Mouse (Mus musculus): ENCODE results near the gene Dusp18. TPM values are rescaled to one million over a fixed set of nuclear protein-coding genes. Genes with fewer than 3 reads are reported as not detected.

Dusp18 gene
- total RNA-seq (2021): 1 to 10 TPM; 3.9 to 9.4 TPM
- 2.7 and 3.9 TPM in 2 replicates for polyA plus RNA-seq (2012; rRNA removed)
- long read RNA-seq, partial matches to known transcripts: 0 of 1 reads
- long read RNA-seq, other reads (novel, unspliced or antisense): 1 of 1 reads

DNA sequence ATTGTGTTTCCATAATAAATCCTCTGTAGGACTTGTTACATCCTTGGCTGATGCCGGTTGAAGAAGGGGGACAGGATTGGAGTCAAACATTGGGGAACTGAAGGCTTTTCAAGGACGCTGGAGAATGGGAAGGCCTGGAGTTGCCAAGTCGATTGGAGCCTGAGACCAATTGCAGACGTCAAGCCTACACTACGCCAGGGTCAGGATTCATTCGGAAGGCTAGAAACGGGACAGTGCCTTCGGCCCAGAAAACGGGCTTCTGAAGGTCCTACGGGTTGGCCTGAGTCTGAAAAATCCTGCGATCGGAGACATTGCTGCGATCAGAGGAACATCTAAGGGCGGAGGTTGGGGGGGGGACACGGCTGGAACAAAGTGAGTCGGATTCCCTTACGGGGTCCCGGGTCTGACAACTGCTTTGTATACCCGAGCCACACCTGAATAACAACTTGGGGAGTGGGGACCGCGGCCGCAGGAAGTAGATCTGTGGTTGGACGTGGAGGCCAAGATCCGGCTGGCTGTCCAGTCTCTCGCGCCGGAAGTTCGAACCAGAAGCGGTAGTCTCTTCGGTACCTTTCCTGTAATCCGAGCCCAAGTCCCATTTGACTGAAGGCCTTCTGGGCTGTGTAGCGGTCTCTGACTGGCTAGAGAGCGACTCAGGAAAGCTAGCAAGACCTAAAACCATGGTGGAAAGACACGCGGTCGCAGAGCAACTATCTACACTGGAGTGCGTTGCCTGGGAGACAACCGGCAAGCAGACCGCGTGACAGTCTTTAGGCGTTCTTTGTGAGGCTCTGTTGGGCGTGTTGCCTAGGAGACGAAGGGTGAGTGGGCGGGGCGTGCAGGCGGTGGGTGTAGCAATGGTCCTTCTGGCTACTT lies at the start of gene Dusp18, which contains the start of gene 4921536K21Rik:
TSS of gene Dusp18 (plus strand) at position 835 of the 876 bp plus-strand sequence.
TSS of gene 4921536K21Rik (minus strand) at position 693 of the 876 bp plus-strand sequence.
- DNase-seq: peak; percentile 95

DNA sequence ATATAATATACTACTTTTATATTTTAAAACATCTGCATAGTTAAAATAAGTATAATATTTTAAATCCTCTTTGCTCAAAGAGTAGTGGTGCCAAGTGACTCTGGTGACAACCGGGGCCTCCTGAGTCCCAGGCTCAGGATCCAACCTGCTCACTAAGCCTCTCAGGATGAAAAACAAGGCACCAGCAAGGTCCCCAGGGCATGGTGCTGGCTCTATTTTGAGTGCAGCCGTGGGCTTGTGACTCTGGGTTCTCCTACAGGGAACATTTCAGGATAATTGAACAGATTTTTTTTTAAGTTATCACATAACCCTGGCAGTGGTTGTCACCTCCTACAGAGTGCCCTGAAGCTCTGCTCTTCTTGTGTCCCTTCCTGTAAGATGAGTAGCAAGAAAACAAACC lies 48.7 kb upstream of the Dusp18 start:
- DNase-seq: no peak

DNA sequence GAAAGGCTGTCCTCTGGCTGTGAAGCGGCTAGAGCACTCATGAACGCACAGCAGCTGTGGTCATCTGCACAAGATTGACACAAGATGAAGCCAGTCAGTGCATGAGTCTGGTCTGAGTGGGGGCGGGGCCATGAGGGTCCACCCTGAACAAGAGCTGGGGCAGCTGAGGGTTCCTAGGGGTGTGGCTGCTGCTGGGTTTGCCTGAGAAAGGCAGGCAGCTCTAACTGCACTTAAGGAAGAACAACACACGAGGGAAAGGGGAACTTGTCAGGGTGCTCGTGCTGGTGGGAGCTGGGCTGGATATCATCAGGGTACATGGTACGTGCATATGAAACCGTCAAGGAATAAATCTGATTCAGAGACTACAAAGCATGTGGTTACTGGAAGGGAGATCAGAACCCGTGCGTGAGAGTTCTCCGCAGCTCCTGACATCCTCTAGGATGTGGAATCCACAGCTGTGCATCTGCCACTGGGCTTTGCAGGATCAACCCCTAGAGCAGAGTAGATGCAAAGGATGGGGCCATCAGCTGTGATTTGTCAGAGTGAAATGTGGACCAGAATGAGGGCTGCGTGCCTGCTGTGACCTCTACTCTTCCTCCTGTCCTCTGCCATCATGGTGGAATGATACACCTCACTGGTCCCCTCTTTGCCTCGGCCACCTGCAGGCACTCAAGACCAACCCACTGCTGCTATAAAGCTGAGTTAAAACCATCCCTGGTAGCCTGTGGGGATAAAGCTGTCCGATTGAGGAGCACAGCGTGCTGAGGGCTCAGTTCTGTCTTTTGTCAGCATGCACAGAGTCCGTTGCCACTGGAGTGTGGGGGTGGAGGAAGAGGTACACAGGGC lies 45.3 kb upstream of the Dusp18 start:
- DNase-seq: no peak

DNA sequence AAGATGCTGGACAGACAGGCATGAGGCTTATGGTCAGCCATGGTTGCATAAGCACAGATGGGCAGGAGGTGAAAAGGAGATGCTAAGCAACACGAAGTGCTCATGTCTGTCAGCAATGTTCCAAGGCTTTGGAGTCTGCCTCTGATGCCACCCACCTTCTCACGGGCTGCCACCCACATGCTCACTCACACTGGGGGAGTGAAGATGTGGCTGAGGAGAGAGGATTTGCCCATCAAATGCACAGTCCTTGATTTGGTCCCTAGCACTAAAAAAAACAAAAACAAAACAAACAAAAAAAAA lies 44.8 kb upstream of the Dusp18 start:
- no peak for DNase-seq

DNA sequence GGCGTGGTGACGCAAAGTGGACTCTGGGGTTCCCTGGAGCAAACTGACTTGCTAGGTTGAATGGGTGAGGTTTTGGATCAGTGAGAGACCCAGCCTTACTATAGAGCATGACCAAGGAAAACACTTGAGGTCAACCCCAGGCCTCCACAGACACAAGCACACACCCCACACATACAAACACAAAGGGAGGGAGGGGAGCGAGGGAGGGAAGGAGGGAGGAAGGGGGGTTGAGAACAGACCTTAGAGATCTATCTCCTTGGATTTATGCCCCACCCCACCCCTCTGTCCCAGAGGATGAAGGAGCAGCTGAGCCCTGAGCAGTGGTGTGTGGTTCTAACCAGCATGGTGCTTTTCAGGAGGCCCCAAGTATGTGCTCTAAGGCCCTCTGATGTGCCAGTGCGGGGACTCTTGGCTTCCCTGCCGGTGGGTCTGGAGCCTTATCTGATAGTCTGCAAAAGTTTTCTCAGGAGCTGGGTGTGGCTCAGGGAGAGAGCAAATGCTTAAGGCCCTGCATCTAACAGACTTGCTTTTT lies 44.2 kb upstream of the Dusp18 start:
- DNase-seq: no peak

DNA sequence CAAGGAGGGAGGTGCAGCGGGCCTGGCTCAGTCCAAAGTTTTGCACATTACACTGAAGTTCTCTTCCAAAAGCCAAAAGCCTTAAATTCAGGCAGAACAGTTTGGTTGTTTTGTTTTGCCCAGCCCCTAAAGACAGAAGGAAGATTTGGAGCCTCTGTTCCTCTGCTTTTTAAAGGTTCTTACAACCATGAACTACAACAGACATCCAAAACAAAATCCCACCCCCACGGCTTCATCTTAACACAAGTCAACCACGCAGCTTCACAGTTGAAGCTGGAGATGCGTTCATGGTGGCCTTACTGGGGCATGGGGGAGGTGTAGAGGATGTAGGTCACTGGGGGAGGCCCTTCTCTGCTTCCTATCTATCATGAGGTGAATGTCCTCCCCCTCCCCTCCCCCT lies 43.2 kb upstream of the Dusp18 start:
- no peak for DNase-seq

DNA sequence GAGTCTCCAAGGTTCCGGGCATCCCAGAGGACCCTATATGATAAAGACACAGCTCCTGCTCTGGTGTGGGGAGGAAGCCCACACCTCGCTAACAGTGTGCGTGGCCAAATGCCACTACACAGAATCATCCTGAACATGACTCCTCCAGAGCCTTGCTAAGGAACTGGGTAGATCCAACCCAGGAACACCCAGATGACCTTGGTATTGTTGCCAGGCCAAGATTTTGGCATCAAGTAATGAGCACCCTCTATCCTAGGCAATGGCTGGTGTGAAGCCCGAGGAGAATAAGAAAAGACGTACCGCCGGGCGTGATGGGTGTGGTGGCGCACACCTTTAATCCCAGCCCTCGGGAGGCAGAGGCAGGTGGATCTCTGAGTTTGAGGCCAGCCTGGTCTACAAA lies 42.0 kb upstream of the Dusp18 start:
- DNase-seq: peak; percentile 10

DNA sequence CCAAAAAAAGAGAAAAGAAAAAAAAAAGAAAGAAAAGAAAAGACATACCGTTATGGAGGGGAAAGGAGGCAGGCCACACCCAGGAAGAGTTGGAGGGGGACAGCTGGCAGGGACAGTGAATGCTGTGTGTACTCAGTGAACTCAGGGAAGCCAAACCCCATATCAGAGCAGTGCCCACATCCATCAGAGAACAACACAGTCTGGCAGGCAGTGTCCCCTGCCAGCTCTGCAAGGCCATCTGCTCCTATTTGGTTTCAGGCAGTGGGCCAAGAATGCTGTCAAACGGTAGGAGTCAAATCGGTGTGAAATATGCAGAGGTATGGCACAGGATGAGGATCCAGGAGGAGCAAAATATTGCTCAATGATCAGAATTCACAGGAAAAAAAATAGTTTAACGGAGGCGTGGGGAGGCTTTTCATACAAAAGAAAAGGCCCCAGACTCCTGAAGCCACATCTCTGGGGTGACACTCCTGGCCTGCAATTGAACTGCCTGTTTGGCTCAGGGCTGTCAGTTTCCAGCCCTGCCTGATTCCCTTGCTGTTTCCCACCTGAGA lies 41.5 kb upstream of the Dusp18 start:
- peak; percentile 67 for DNase-seq

DNA sequence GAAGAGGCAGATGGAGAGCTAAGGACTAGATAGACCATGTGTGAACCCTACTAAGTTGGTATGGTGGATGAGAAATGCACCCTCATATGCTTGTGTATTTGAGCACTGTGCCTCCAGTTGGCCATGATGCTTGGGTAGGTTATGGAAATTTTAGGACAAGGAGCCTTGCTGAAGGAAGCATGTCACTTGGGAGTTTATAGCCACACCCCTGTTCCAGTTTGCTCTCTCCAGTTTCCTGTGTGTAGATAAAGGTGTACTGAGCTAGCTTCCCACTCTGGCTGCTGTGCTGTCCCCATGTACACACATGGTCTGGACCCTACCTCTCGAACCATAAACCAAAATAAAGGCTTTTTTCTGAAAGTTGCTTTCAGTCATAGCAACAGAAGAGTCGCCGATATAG lies 40.9 kb upstream of the Dusp18 start:
- DNase-seq: no peak

DNA sequence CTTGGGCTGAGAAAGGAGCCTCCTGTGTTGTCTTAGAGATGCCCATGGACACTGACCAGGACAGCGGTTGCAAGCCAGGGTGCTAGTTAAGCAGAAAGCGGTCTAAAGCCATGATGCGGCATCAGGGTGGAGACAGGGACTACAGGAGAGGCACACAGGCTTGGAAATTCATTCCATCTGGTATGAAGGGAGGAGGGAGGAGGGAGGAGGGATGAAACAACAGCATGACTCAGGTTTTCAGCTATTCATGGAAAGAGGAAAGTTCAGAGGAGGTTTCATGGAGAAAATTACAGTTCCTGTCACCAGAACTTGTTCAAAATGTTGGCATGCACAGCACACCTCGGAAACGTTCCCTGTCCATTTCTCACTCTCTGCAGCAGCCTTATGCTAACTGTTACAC lies 39.2 kb upstream of the Dusp18 start:
- no peak for DNase-seq

DNA sequence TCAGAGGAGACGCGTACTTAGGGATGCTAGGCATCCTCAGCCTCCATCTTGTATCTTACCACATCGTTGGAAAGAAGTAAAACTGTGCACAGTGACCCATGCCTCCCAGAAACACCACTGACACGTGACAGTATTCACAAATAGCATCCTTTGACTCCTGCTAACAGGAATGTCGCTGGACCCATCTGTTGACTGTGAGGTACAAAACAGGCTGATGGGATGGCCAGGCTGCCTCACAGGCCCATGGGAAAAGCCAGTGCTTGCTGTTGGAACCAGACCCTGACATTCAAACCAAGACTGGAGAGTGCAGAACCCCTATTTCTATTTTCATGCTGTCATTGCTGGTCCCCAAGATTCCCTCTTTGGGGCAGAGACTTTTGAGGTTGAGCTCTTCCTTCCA lies 37.1 kb upstream of the Dusp18 start:
- DNase-seq: no peak

DNA sequence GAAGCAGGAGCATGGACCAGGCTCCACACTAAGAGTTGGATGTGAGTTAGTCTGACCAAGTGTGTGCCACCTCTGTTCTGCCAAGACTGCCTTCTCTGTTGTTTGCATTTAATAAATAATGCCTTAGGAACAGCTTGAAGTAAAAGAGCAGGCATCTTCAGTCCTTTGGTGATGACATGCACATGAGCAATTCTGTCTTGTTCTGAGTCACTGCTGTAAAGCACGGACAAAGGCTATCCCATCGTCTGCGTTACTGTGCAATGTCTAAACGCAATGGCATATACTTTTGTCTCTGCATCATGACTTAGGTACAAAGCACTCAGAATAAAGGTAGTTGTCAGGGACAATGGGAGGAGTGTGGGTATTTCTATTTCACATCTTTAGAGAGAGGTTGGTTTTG lies 35.3 kb upstream of the Dusp18 start:
- DNase-seq: no peak

DNA sequence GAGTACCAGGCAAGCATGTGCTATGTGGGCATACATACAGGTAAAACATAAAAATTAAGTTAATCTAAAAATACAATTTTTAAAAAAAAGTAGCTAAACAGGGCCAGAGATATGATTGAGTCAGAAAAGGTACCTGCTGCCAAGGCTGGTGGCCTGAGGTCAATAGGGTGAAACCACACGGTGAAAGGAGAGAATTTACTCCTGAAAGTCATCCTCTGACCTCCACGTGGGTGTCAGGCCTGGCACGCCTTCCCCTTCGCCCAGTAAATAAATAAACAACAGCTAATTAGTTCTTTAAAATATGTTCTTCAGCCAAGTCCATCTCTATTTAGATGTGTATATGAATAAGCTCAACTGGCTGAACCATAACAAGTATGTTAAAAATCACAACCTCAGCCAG lies 34.7 kb upstream of the Dusp18 start:
- no peak for DNase-seq

DNA sequence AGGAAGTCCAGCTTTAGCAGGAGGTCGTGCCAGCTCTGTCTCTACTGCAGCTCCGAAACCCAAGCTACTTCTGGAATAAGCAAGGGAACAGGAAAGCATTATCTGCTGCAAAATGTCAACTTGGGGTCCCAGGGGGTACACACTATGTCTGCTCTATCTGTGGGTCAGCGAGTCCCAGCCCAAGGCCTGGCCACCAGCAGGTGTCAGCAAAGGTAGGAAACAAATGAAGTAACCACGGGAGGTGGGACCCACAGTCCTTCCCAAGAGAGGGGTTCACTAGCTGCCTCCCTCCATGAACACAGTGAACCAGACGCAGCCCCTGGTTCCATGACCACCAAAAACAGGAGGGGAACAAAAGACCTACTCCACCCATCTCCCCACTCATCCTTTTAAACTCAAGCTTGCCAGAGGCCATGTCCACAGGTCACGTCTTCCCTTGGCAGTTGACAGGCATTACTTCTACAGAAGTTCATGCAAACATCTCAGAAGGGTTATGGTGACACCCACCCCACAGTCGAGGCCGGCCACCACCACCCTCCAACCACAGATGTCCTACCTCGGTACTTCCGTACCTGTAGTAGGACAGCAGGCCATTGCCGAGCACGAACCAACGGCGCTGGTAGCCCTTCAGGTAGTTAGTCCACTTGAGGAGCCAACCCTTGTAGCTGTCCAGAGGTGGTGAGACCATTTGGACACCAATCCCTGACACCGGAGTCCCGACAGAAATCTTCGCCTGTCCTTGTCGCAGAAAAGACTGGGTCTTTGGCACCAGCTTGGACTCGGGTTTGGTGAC lies 32.2 kb upstream of the Dusp18 start:
- no peak for DNase-seq

DNA sequence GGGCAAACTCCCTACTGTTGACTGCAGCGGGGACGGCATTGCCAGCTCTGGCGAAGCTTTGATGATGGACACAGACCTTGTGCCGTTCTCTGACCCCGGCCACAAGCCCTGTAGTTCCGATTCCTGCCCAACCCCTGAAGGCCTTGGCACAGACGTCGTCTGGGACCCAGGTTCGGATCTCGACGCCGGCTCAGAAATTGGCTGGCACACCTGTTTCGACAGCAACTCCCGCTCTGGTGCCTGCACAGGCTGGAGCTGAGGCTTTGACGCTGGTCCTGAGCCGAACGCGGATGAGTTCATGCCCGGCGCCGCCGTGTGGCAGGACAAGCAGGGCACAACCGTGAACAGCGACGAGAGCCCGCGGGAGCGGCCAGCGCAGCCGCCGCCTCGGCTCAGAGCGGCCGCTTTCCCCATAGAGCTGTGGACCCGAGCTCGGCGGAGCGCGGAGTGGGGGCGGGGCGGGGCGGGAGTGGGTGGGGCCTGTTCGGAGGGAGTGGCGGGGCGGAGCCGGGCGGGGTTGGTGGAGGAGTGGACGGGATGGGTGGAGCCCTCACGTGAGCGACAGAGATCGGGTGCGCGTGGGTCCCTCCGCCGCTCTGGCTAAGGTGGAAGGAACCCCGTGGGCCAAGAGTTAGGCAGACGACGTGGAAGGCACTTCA lies 31.5 kb upstream of the Dusp18 start, which contains the start of gene Osbp2:
TSS of gene Osbp2 (minus strand) at position 450 of the 659 bp plus-strand sequence.
- DNase-seq: peak; percentile 88

DNA sequence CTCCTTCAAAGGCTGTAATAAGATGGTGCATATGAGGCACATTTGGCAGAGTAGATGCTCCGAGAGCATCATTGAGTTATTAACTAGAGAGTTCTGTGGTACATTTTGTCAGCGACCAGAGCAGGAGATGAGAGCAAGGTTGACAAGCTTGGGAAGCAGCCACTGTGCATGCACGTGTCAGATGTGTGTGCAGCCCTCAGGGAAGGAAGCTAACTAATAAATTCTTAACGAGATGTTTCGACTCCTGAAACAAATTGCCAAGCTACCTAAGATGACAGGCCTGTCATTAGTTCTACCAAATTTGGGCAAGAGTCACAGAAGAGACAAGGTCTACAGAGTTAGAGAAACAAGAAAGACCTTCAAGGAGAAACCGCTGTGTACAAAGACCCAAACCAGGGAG lies 30.7 kb upstream of the Dusp18 start:
- DNase-seq: no peak

DNA sequence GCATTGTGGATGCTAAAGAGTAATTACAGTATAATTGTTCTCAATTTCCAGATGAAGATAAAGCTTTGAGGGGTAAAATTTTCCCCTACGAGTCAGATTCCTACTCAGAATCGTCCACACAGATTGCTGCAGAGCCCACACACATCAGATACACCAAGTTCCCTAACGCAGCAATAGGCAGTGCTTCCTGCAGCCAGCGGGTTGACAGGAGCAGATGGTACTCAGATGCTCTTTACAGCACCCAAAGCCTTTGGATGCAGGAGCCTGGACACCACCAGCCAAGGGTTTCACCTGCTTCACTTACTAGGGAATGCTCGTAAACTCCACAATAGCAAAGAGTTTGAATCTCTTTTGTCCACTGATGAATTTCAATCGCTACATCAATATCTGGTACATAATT lies 18.6 kb upstream of the Dusp18 start:
- no peak for DNase-seq

DNA sequence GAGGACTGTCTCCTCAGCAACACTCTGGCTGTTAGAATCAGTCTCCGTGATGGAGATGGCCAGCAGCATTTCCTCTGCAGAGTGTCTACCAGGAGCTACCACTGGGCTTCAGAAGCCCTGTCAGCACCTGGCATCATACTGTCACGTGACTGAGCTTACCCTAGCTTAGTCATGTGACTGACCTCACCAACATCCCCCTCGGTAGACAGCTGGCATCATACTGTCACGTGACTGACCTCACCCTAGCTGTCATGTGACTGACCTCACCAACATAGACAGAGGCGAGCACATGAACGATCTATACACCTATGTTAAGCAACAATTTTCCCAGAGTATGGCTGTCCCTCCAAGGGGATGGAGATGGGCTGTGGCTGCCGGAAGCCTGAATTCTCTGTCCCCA lies 16.4 kb upstream of the Dusp18 start:
- DNase-seq: no peak

DNA sequence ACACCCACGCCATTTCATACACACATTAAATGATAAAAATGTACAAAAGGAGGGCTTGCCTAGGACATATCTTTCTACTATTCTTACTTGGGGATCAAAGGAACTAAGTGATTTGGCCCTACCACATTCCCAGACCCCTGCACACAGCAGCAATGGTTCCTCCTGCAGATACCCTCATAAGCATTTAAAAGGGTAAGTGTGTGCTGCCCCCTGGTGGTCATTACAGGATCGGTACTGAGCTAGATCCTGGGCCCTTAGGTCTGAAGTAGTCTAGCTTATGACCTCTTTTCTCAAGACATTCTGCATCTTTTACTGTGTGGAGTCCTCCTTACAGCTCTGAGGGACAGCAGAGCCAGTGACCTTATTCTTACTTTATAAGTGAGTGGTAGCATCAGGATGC lies 15.2 kb upstream of the Dusp18 start:
- peak; percentile 61 for DNase-seq

DNA sequence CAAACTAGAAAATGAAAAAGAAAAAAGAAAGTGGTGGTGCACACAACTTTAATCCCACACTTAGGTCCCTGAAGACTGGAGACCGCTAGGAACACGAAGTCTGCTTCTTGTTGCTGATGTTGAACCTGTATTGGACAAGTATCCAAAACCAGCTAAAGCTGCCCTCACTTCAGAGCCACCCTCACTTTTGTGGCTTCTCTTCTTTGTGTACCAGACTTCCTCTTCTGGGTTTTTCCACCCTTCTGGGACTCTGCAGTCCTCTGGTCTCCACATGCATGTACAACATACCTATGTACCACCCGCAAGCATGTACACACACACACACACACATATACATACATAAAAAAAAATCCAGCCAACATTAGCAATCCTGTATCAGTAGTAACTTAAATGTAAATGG lies 11.3 kb upstream of the Dusp18 start:
- DNase-seq: no peak

DNA sequence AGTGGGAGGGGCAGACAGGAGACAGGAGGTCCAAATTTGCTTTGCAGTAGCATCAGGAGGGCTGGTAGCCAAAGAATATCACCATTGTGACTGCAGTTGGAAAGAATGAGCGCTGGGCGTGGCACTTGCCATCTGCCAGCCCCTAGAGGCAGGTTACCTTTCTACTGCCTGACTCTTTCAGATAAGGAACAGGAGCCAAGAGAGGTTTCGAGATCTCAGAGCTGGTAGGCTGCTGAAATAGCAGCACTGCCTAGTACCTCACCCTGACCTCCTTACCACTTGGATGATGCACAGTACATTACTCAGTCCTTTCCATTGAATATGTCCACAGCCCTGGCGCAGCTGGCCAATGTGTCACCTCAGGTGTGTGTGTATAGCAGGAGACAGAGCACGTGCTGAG lies 7.7 kb upstream of the Dusp18 start:
- peak; percentile 59 for DNase-seq
